Mouse (Mus musculus) myocyte (in vitro differentiated cells): ENCODE data around the gene Itpkb.

Experiments used
- E2F4 ChIP-seq: IDR thresholded peaks from one replicate; pipeline ENCODE4 v1.6.1; 2011; ENCODE audit warnings: mild to moderate bottlenecking, control low read depth, moderate library complexity; ENCODE audit not compliant: insufficient read depth
- MAX ChIP-seq: IDR thresholded peaks from one replicate; pipeline ENCODE4 v1.6.1; 2011; ENCODE audit warnings: low read depth, mild to moderate bottlenecking, control low read depth
- MYOD1 ChIP-seq, 3 experiments: IDR thresholded peaks; one replicate each; pipeline ENCODE4 v1.6.1; 2011; ENCODE audit warnings: control low read depth in 2 of 3, low read depth in 2 of 3, mild to moderate bottlenecking in 2 of 3, moderate library complexity in 1 of 3; ENCODE audit not compliant: insufficient read length in 2 of 3, control insufficient read depth in 1 of 3
- MYOG ChIP-seq, 3 experiments: IDR thresholded peaks; one replicate each; pipeline ENCODE4 v1.6.1; 2011; ENCODE audit warnings: control low read depth in 2 of 3, low read depth in 2 of 3, mild to moderate bottlenecking in 2 of 3; ENCODE audit not compliant: insufficient read length in 2 of 3, control insufficient read depth in 1 of 3, insufficient read depth in 1 of 3
- POLR2A ChIP-seq: IDR thresholded peaks from one replicate; pipeline ENCODE4 v1.6.1; 2011; ENCODE audit warnings: low read depth, mild to moderate bottlenecking, control low read depth, moderate library complexity; ENCODE audit not compliant: insufficient read length
- POLR2AphosphoS2 ChIP-seq: IDR thresholded peaks from one replicate; pipeline ENCODE4 v1.6.1; 2011; ENCODE audit warnings: low read depth, control low read depth; ENCODE audit not compliant: insufficient read length
- TCF3 ChIP-seq: IDR thresholded peaks from one replicate; pipeline ENCODE4 v1.6.1; 2011; ENCODE audit warnings: low read depth, control low read depth; ENCODE audit not compliant: insufficient read length

GRCm38 (mm10) chr1:180426405-180426804 lies 96.1 kb downstream of the Itpkb start:
- no peak for TF ChIP-seq POLR2A
- TF ChIP-seq MYOD1 (IDR thresholded peaks at IDR 0.05; ENCODE audit: control insufficient read depth in 1 of 3, insufficient read length in 2 of 3, low read depth in 2 of 3), result no peak
- TF ChIP-seq TCF3, result no peak
- TF ChIP-seq MYOG (IDR thresholded peaks at IDR 0.05; ENCODE audit: control insufficient read depth in 1 of 3, insufficient read depth in 1 of 3, insufficient read length in 2 of 3, low read depth in 2 of 3), result no peak
- no peak for TF ChIP-seq POLR2AphosphoS2
- TF ChIP-seq MAX, result no peak
- TF ChIP-seq E2F4, result no peak
